Mouse (Mus musculus) granulocyte monocyte progenitor cell, adult 5-6 weeks (primary cell): ENCODE data around the gene Fam193b. TPM values are rescaled to one million over a fixed set of nuclear protein-coding genes. Genes with fewer than 3 reads are reported as not detected.

ENCODE experiments used
- ATAC-seq: replicated peaks from 2 replicates; pipeline ENCODE4 v1.8.0; 2016; ENCODE audit warnings: mild to moderate bottlenecking, moderate TSS enrichment, inconsistent platforms; ENCODE audit not compliant: poor library complexity, severe bottlenecking
- total RNA-seq, 2 experiments: library from RNA; stranded (forward) in 1 of 2; stranded (reverse) in 1 of 2; fragments of 200-712, 200-1000 nt in 1 of 2; fragments of >200 nt in 1 of 2; fragmentation: Nextera tagmentation in 1 of 2; gene quantifications; 2 replicates each; pipeline ENCODE4 v1.2.3; 2014 to 2017

Gene Fam193b
- total RNA-seq, 2 experiments from 2014 or later = 31.9 to 36.0 TPM

DNA sequence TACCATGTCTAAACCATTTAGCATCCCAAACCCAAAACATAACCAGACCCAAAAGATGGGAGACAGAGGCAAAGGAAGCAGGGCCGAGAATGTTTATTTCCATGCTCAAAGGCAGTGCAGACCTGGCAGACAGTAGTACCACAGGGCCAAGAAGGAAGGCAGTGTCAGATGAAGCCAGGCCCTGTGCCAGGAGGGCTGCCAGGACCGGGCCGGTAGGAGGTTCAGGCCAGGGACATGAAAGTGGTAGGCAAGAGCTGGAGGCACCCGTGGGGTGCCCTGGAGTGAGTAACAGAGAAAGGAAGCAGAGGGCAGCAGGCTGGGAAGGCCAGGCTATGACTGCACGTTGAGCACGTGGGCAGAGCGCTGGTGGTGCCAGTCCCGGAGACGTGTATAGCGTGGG is 64.2 kb downstream of the Fam193b start:
- ATAC-seq = no peak

DNA sequence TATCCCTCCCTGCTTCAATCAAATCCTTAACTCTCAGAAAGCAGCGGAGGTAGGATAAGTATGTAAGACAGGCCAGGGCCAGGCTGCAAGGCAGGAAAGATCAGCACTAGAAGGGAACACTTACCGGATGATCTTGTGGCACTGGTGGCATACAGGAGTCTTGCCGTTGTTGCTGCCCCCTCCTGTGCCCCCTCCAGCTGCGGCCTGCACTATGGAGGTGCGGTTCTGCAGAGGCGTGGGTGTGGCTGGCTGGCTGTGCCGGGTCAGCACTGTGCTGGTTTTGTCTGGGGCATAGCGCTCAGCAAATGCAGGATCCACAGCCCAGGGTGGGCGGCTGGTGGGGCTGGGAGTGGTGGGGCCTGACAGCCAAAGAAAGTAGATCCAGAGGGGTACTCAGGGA is 65.1 kb downstream of the Fam193b start:
- no peak for ATAC-seq

DNA sequence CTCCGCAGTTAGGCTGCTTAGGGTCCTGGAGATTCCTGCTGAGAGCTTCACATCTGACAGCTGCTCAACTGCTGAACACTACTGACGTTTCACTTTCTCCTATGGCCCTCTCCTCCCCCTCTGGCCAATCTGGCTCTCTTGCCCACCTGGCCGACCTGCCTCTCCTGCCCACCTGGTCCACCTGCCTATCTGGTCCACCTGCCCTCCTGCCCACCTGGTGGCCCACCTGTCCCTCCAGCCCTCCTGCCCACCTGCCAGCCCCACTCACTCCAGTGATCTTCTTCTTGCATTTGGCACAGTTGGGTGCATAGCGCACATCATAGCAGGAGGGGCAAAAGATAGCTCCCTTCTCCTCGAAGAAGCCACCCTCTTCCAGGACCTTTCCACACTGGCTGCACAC is 66.5 kb downstream of the Fam193b start:
- no peak for ATAC-seq

DNA sequence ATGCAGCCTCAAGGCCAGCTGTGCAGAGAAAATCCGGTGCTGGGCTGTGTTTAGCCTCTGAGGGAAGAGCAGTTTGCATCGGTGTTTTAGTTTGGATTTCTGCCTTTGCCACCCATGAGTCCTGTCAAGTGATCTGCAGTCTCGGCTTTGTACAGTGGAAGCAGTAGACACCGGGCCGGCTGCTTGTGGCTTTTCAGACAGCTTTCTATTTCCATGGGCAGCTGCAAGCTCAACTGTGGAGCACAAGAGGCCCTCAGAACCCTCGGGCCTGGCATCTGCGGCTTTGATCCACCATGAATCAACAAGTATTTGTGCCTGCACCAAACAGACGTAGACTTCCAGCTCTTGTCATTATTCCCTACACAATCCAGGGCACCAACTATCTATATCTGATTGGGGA is 68.5 kb downstream of the Fam193b start:
- ATAC-seq = no peak

DNA sequence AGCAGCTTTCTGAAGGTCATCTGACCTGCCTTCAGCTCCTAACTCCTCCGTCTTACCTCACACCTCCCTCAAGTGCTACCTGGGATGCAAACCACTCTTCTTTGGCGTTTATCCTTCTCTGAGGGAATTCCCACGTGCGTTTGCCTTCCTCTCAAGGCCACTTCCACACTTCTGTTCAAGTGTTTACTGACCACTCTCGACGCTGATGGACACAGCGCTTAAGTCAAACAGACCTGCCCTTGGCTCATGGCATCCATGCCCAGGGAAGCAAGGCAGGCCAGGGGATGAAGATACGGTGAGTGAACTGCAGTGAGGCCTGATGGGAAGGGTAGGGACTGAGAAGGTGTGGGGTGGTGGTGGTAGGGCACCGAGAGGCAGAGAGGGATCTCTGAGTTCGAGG is 70.3 kb downstream of the Fam193b start:
- ATAC-seq = no peak

GRCm38 (mm10) chr13:55498906-55499305 is 72.0 kb downstream of the Fam193b start:
- no peak for ATAC-seq

DNA sequence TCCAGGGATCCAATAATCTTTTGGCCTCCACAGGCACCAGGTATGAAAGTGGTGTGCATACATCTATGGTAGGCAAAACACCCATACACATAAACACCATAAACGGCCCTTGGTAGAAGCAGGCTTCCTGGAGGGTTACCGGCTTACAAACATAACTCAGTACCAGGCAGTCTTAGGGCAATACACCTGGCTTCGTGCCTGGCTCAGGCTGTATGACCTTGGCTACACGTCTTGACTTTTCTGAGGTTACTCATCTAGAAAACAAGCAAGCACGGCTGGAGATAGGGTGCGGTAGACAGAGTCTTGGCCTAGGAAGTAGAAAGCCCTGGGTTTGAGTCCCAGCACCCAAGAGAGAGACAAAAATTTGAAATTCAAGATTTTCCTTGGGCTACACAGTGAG is 74.3 kb downstream of the Fam193b start:
- no peak for ATAC-seq

- no peak for ATAC-seq
Measured at GRCm38 (mm10) chr13:55495702-55496101, 75.2 kb downstream of the Fam193b start.

- peak; percentile 57 for ATAC-seq
Measured at GRCm38 (mm10) chr13:55494883-55495621, 75.9 kb downstream of the Fam193b start.

- ATAC-seq = no peak
Measured at GRCm38 (mm10) chr13:55494257-55494656, 76.7 kb downstream of the Fam193b start.

Other genes starting within 250 kb of the Fam193b start
- gene Rab24, start 249.2 kb downstream of the Fam193b start, total RNA-seq (2014; fragmentation: Nextera tagmentation) = 87.6 and 100 TPM in 2 replicates
- 34.3 and 37.4 TPM in 2 replicates for gene Rab24, start 249.2 kb downstream of the Fam193b start, total RNA-seq (2017)
- gene Mxd3, start 241.3 kb downstream of the Fam193b start, total RNA-seq (2014; fragmentation: Nextera tagmentation) = 1.3 and 2.0 TPM in 2 replicates
- gene Mxd3, start 241.3 kb downstream of the Fam193b start, total RNA-seq (2017) = 3.8 and 4.7 TPM in 2 replicates
- gene Lman2, start 208.3 kb downstream of the Fam193b start, total RNA-seq (2014; fragmentation: Nextera tagmentation) = 150 and 177 TPM in 2 replicates
- gene Lman2, start 208.3 kb downstream of the Fam193b start, total RNA-seq (2017) = 128 and 145 TPM in 2 replicates
- 12.8 and 16.4 TPM in 2 replicates for gene Rgs14, start 201.4 kb downstream of the Fam193b start, total RNA-seq (2014; fragmentation: Nextera tagmentation)
- 7.0 and 8.8 TPM in 2 replicates for gene Rgs14, start 201.4 kb downstream of the Fam193b start, total RNA-seq (2017)
- not detected in 2 replicates for gene Slc34a1, start 172.9 kb downstream of the Fam193b start, total RNA-seq (2014; fragmentation: Nextera tagmentation)
- 0.56 TPM in 1 of 2 replicates, not detected in the other for gene Slc34a1, start 172.9 kb downstream of the Fam193b start, total RNA-seq (2017)
- gene Pfn3, start 155.9 kb downstream of the Fam193b start, total RNA-seq (2014; fragmentation: Nextera tagmentation) = not detected in 2 replicates
- gene Pfn3, start 155.9 kb downstream of the Fam193b start, total RNA-seq (2017) = not detected in 2 replicates
- gene F12, start 144.3 kb downstream of the Fam193b start, total RNA-seq (2014; fragmentation: Nextera tagmentation) = not detected in 2 replicates
- not detected in 2 replicates for gene F12, start 144.3 kb downstream of the Fam193b start, total RNA-seq (2017)
- 56.7 and 62.4 TPM in 2 replicates for gene Grk6, start 126.0 kb downstream of the Fam193b start, total RNA-seq (2014; fragmentation: Nextera tagmentation)
- gene Grk6, start 126.0 kb downstream of the Fam193b start, total RNA-seq (2017) = 64.8 and 67.5 TPM in 2 replicates
- 1.9 TPM in 1 of 2 replicates, not detected in the other for gene Prr7, start 106.9 kb downstream of the Fam193b start, total RNA-seq (2014; fragmentation: Nextera tagmentation)
- gene Prr7, start 106.9 kb downstream of the Fam193b start, total RNA-seq (2017) = 1.6 TPM in 1 of 2 replicates, not detected in the other
- gene Dbn1, start 83.0 kb downstream of the Fam193b start, total RNA-seq (2014; fragmentation: Nextera tagmentation) = 0.19 and 1.4 TPM in 2 replicates
- 1.6 and 1.9 TPM in 2 replicates for gene Dbn1, start 83.0 kb downstream of the Fam193b start, total RNA-seq (2017)
- gene Pdlim7, start 57.4 kb downstream of the Fam193b start, total RNA-seq (2014; fragmentation: Nextera tagmentation) = 10.2 and 23.3 TPM in 2 replicates
- gene Pdlim7, start 57.4 kb downstream of the Fam193b start, total RNA-seq (2017) = 4.1 and 5.7 TPM in 2 replicates
- gene Dok3, start 41.8 kb downstream of the Fam193b start, total RNA-seq (2014; fragmentation: Nextera tagmentation) = 26.2 and 59.4 TPM in 2 replicates
- gene Dok3, start 41.8 kb downstream of the Fam193b start, total RNA-seq (2017) = 32.7 and 40.6 TPM in 2 replicates
- gene Ddx41, start 34.5 kb downstream of the Fam193b start, total RNA-seq (2014; fragmentation: Nextera tagmentation) = 54.4 and 69.5 TPM in 2 replicates
- 73.7 and 81.8 TPM in 2 replicates for gene Ddx41, start 34.5 kb downstream of the Fam193b start, total RNA-seq (2017)
- 117 and 127 TPM in 2 replicates for gene Tmed9, start 2.6 kb upstream of the Fam193b start, total RNA-seq (2014; fragmentation: Nextera tagmentation)
- 229 and 241 TPM in 2 replicates for gene Tmed9, start 2.6 kb upstream of the Fam193b start, total RNA-seq (2017)
- 10.8 and 15.3 TPM in 2 replicates for gene B4galt7, start 28.8 kb upstream of the Fam193b start, total RNA-seq (2014; fragmentation: Nextera tagmentation)
- 14.0 and 18.1 TPM in 2 replicates for gene B4galt7, start 28.8 kb upstream of the Fam193b start, total RNA-seq (2017)
- 33.9 and 46.9 TPM in 2 replicates for gene Caml, start 51.9 kb upstream of the Fam193b start, total RNA-seq (2014; fragmentation: Nextera tagmentation)
- gene Caml, start 51.9 kb upstream of the Fam193b start, total RNA-seq (2017) = 33.0 and 49.9 TPM in 2 replicates
- 57.5 and 73.9 TPM in 2 replicates for gene Ddx46, start 63.9 kb upstream of the Fam193b start, total RNA-seq (2014; fragmentation: Nextera tagmentation)
- gene Ddx46, start 63.9 kb upstream of the Fam193b start, total RNA-seq (2017) = 113 and 128 TPM in 2 replicates
- gene B230219D22Rik, start 122.0 kb upstream of the Fam193b start, total RNA-seq (2014; fragmentation: Nextera tagmentation) = 49.1 and 59.0 TPM in 2 replicates
- gene B230219D22Rik, start 122.0 kb upstream of the Fam193b start, total RNA-seq (2017) = 31.0 and 39.0 TPM in 2 replicates
- gene Txndc15, start 143.5 kb upstream of the Fam193b start, total RNA-seq (2014; fragmentation: Nextera tagmentation) = 19.7 and 34.3 TPM in 2 replicates
- 52.1 and 53.5 TPM in 2 replicates for gene Txndc15, start 143.5 kb upstream of the Fam193b start, total RNA-seq (2017)
- gene Pcbd2, start 156.2 kb upstream of the Fam193b start, total RNA-seq (2014; fragmentation: Nextera tagmentation) = 47.4 and 48.2 TPM in 2 replicates
- gene Pcbd2, start 156.2 kb upstream of the Fam193b start, total RNA-seq (2017) = 6.9 and 30.3 TPM in 2 replicates
- gene Catsper3, start 213.4 kb upstream of the Fam193b start, total RNA-seq (2014; fragmentation: Nextera tagmentation) = not detected in 2 replicates
- gene Catsper3, start 213.4 kb upstream of the Fam193b start, total RNA-seq (2017) = not detected in 2 replicates